ENCODE assay signal across 14 mouse cellular contexts in the genomic region with DNA sequence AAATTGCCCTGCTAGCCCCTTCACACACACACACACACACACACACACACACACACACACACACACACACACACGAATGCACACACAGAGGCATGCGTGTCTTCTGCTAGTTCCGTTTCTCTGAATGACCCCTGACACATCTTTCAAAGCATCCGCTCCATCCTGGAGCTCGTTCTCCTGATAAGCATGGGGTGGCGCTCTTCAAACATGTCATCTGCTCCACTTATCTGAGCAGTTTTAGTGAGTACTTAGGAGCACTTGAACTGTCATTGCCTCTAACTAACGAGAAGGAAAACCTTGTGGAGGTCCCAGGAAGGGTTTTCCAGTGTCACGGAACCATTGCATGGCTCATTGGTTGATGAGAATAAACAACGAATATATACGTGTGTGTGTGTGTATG.
"Had no signal": no experiment of that assay in that cellular context is flagged by ENCODE, and none has a peak within 500 bp of the region (broad histone marks: within the 10 kb centered on the region; RNA-seq: fewer than 3 reads in every experiment).

No protein-coding gene starts in this region.

- H3K9ac ChIP-seq: liver, embryonic 12.5 days; lung, embryonic 15.5 days; midbrain, embryonic 12.5 days; neural tube, embryonic 13.5 days had no signal

- H3K27ac ChIP-seq: left cerebral cortex, adult 2 months; limb, embryonic 10.5 days; liver, embryonic 12.5 days; lung, embryonic 15.5 days; midbrain, embryonic 12.5 days; neural tube, embryonic 13.5 days had no signal

- H3K9me3 ChIP-seq: limb, embryonic 10.5 days; liver, embryonic 12.5 days; lung, embryonic 15.5 days; midbrain, embryonic 12.5 days; neural tube, embryonic 13.5 days had no signal

- H3K4me1 ChIP-seq: limb, embryonic 10.5 days; liver, embryonic 12.5 days; lung, embryonic 15.5 days; midbrain, embryonic 12.5 days; neural tube, embryonic 13.5 days had no signal

- DNase-seq: kidney, postnatal 10 days; kidney, postnatal 4 days; retina, postnatal 1 day; right cerebral cortex, postnatal 4 days; spleen, adult 18-20 months; thymus, adult 18-20 months; thymus, postnatal 14 days had no signal

- H3K27me3 ChIP-seq: lung, embryonic 15.5 days; midbrain, embryonic 12.5 days; neural tube, embryonic 13.5 days had no signal

- ATAC-seq: liver, embryonic 12.5 days; midbrain, embryonic 16.5 days had no signal

- H3K4me2 ChIP-seq: liver, embryonic 12.5 days; lung, embryonic 15.5 days; midbrain, embryonic 12.5 days; neural tube, embryonic 13.5 days had no signal

- H3K36me3 ChIP-seq: limb, embryonic 10.5 days; liver, embryonic 12.5 days; lung, embryonic 15.5 days; midbrain, embryonic 12.5 days; neural tube, embryonic 13.5 days had no signal

- H3K4me3 ChIP-seq: left cerebral cortex, adult 2 months; limb, embryonic 10.5 days; liver, embryonic 12.5 days; lung, embryonic 15.5 days; midbrain, embryonic 12.5 days; neural tube, embryonic 13.5 days had no signal
